Mouse (Mus musculus) kidney, embryonic 15.5 days (tissue): ENCODE measurements around the gene Braf. TPM values are rescaled to one million over a fixed set of nuclear protein-coding genes. Genes with fewer than 3 reads are reported as not detected.
"Not testable (repeated sequence)": the region's sequence is repeated elsewhere in the genome, so short reads cannot be mapped to it uniquely, and the experiment has no call there.

Experiments
- ATAC-seq: fragments of 200-750 bp; cut with Nextera tagmentation; replicated peaks from 2 replicates; pipeline ENCODE4 v1.8.0; 2017; ENCODE audit warnings: moderate TSS enrichment; ENCODE audit not compliant: low FRiP score
- H3K27ac ChIP-seq: fragments of 300-500 bp; sonication (generic); 2 replicates; pipeline ENCODE4 v1.5.1; 2015; ENCODE audit warnings: mild to moderate bottlenecking, inconsistent platforms
- H3K27me3 ChIP-seq: fragments of 300-500 bp; sonication (generic); 2 replicates; pipeline ENCODE4 v1.6.1; 2015; ENCODE audit warnings: inconsistent platforms
- H3K36me3 ChIP-seq: fragments of 300-500 bp; sonication (generic); 2 replicates; pipeline ENCODE4 v1.6.1; 2015; ENCODE audit warnings: inconsistent platforms
- H3K4me1 ChIP-seq: fragments of 300-500 bp; sonication (generic); 2 replicates; pipeline ENCODE4 v1.6.1; 2015; ENCODE audit warnings: inconsistent platforms
- H3K4me2 ChIP-seq: fragments of 300-500 bp; sonication (generic); 2 replicates; pipeline ENCODE4 v1.6.1; 2015; ENCODE audit warnings: moderate library complexity, mild to moderate bottlenecking, inconsistent platforms
- H3K4me3 ChIP-seq: fragments of 300-500 bp; sonication (generic); replicated peaks from 2 replicates; pipeline ENCODE4 v1.5.1; 2015; ENCODE audit warnings: mild to moderate bottlenecking, inconsistent platforms
- H3K9ac ChIP-seq: fragments of 300-500 bp; sonication (generic); 2 replicates; pipeline ENCODE4 v1.6.1; 2015; ENCODE audit warnings: mild to moderate bottlenecking, inconsistent platforms
- H3K9me3 ChIP-seq: fragments of 300-500 bp; sonication (generic); replicated peaks from 2 replicates; pipeline ENCODE4 v1.6.1; 2016; ENCODE audit warnings: inconsistent platforms
- WGBS: fragments of 180-500 bp; shearing (Covaris S2); methylation state at CpG from one replicate; pipeline ENCODE4 v1.1.7; 2015; ENCODE audit warnings: mixed read lengths; 5-methylcytosine and 5-hydroxymethylcytosine counted together
- polyA plus RNA-seq: library from polyadenylated mRNA; unstranded; fragments of >200 nt; fragmentation: Nextera tagmentation; extraction: Ambion mirVana; gene quantifications from 2 replicates; pipeline ENCODE4 v1.2.1, GENCODE M21; 2015

Braf gene
- polyA plus RNA-seq, 1 experiment from 2014 or later, result 17.3 TPM

- Histone ChIP-seq H3K36me3 (no peaks in the 10 kb centered on the region), H3K27ac (no peak overlapping the region), H3K9ac (no peak overlapping the region), H3K27me3 (no peaks in the 10 kb centered on the region), H3K4me1 (peaks cover 4% of the 10 kb centered on the region; the same call in 1 of the 2 replicates), H3K9me3 (no peaks in the 10 kb centered on the region), H3K4me2 (no peak overlapping the region), H3K4me3 (no peak overlapping the region)
- WGBS, result 35% methylated on average over 7 of the region's 7 CpGs
- ATAC-seq, result no peak
Measured at GRCm38 (mm10) chr6:39714341-39714740, 10.9 kb downstream of the Braf start.

GRCm38 (mm10) chr6:39713399-39713798 is 11.9 kb downstream of the Braf start:
- WGBS, result 67% methylated on average over 3 of the region's 3 CpGs
- Histone ChIP-seq H3K9ac (no peak overlapping the region), H3K27me3 (no peaks in the 10 kb centered on the region), H3K36me3 (no peaks in the 10 kb centered on the region), H3K27ac (no peak overlapping the region), H3K9me3 (no peaks in the 10 kb centered on the region), H3K4me3 (no peak overlapping the region), H3K4me2 (no peak overlapping the region), H3K4me1 (peaks cover 4% of the 10 kb centered on the region; the same call in 1 of the 2 replicates)
- no peak for ATAC-seq

GRCm38 (mm10) chr6:39705625-39706024 is 19.6 kb downstream of the Braf start:
- no peak overlapping the region for H3K4me2 ChIP-seq
- no peak overlapping the region for H3K27ac ChIP-seq
- no peak overlapping the region for H3K9ac ChIP-seq
- WGBS, result 95% methylated on average over 4 of the region's 4 CpGs
- H3K4me3 ChIP-seq, result no peak overlapping the region
- ATAC-seq, result no peak
- H3K27me3 ChIP-seq, result no peaks in the 10 kb centered on the region
- no peaks in the 10 kb centered on the region for H3K9me3 ChIP-seq
- H3K36me3 ChIP-seq, result no peaks in the 10 kb centered on the region
- no peaks in the 10 kb centered on the region for H3K4me1 ChIP-seq

GRCm38 (mm10) chr6:39693126-39693525 is 32.1 kb downstream of the Braf start:
- no peaks in the 10 kb centered on the region for H3K9me3 ChIP-seq
- H3K4me2 ChIP-seq, result no peak overlapping the region
- H3K9ac ChIP-seq, result no peak overlapping the region
- no peak for ATAC-seq
- no peaks in the 10 kb centered on the region for H3K27me3 ChIP-seq
- H3K36me3 ChIP-seq, result 0 out of 2 replicates have a peak, but pooled peaks cover 2% of the 10 kb centered on the region
- WGBS, result 79% methylated on average over 1 of the region's 1 CpGs
- H3K4me1 ChIP-seq, result no peaks in the 10 kb centered on the region
- no peak overlapping the region for H3K4me3 ChIP-seq
- no peak overlapping the region for H3K27ac ChIP-seq

- H3K27ac ChIP-seq, H3K9ac ChIP-seq, ATAC-seq, H3K4me1 ChIP-seq, H3K36me3 ChIP-seq, H3K9me3 ChIP-seq, H3K4me2 ChIP-seq, H3K27me3 ChIP-seq, H3K4me3 ChIP-seq: not testable (repeated sequence)
Measured at GRCm38 (mm10) chr6:39686839-39687238, 38.4 kb downstream of the Braf start.

GRCm38 (mm10) chr6:39681795-39682194 is 43.5 kb downstream of the Braf start:
- WGBS, result 37% methylated on average over 5 of the region's 5 CpGs
- Histone ChIP-seq H3K9me3 (no peaks in the 10 kb centered on the region), H3K27me3 (no peaks in the 10 kb centered on the region), H3K4me2 (no peak overlapping the region), H3K36me3 (peaks cover 25% of the 10 kb centered on the region), H3K4me3 (no peak overlapping the region), H3K4me1 (no peaks in the 10 kb centered on the region), H3K9ac (no peak overlapping the region), H3K27ac (no peak overlapping the region)
- no peak for ATAC-seq

GRCm38 (mm10) chr6:39680524-39680923 is 44.7 kb downstream of the Braf start:
- Histone ChIP-seq H3K27me3 (no peaks in the 10 kb centered on the region), H3K27ac (no peak overlapping the region), H3K9ac (no peak overlapping the region), H3K4me3 (no peak overlapping the region), H3K4me2 (no peak overlapping the region), H3K36me3 (peaks cover 31% of the 10 kb centered on the region), H3K9me3 (no peaks in the 10 kb centered on the region), H3K4me1 (no peaks in the 10 kb centered on the region)
- 28% methylated on average over 4 of the region's 4 CpGs for WGBS
- ATAC-seq, result no peak

GRCm38 (mm10) chr6:39678241-39678640 is 47.0 kb downstream of the Braf start:
- Histone ChIP-seq H3K4me2 (no peak overlapping the region), H3K4me3 (no peak overlapping the region), H3K36me3 (peaks cover 28% of the 10 kb centered on the region), H3K9ac (no peak overlapping the region), H3K4me1 (no peaks in the 10 kb centered on the region), H3K27ac (no peak overlapping the region), H3K9me3 (no peaks in the 10 kb centered on the region), H3K27me3 (no peaks in the 10 kb centered on the region)
- no peak for ATAC-seq
- WGBS, result 88% methylated on average over 1 of the region's 1 CpGs

- H3K4me1 ChIP-seq, result no peaks in the 10 kb centered on the region
- peaks cover 28% of the 10 kb centered on the region for H3K36me3 ChIP-seq
- no peak overlapping the region for H3K9ac ChIP-seq
- no peak overlapping the region for H3K4me2 ChIP-seq
- H3K4me3 ChIP-seq, result no peak overlapping the region
- 86% methylated on average over 7 of the region's 7 CpGs for WGBS
- no peaks in the 10 kb centered on the region for H3K9me3 ChIP-seq
- H3K27ac ChIP-seq, result no peak overlapping the region
- no peaks in the 10 kb centered on the region for H3K27me3 ChIP-seq
- no peak for ATAC-seq
Measured at GRCm38 (mm10) chr6:39675081-39675480, 50.2 kb downstream of the Braf start.

- Histone ChIP-seq H3K27ac (no peak overlapping the region), H3K36me3 (peaks cover 48% of the 10 kb centered on the region), H3K27me3 (no peaks in the 10 kb centered on the region), H3K4me1 (peaks cover 4% of the 10 kb centered on the region; the same call in 1 of the 2 replicates), H3K4me3 (no peak overlapping the region), H3K4me2 (no peak overlapping the region), H3K9ac (no peak overlapping the region), H3K9me3 (no peaks in the 10 kb centered on the region)
- 89% methylated on average over 2 of the region's 2 CpGs for WGBS
- no peak for ATAC-seq
Measured at GRCm38 (mm10) chr6:39611296-39611695, 114.0 kb downstream of the Braf start.

GRCm38 (mm10) chr6:39610207-39610606 is 115.1 kb downstream of the Braf start:
- H3K4me1 ChIP-seq, result peaks cover 4% of the 10 kb centered on the region; the same call in 1 of the 2 replicates
- no peak overlapping the region for H3K27ac ChIP-seq
- no peak overlapping the region for H3K4me2 ChIP-seq
- 60% methylated on average over 2 of the region's 2 CpGs for WGBS
- H3K9me3 ChIP-seq, result no peaks in the 10 kb centered on the region
- no peak overlapping the region for H3K9ac ChIP-seq
- no peaks in the 10 kb centered on the region for H3K27me3 ChIP-seq
- H3K36me3 ChIP-seq, result peaks cover 39% of the 10 kb centered on the region
- H3K4me3 ChIP-seq, result no peak overlapping the region
- ATAC-seq, result no peak

GRCm38 (mm10) chr6:39607365-39607764 is 117.9 kb downstream of the Braf start:
- H3K27ac ChIP-seq, result no peak overlapping the region
- H3K27me3 ChIP-seq, result no peaks in the 10 kb centered on the region
- no peak overlapping the region for H3K4me3 ChIP-seq
- H3K4me2 ChIP-seq, result no peak overlapping the region
- no peaks in the 10 kb centered on the region for H3K9me3 ChIP-seq
- 57% methylated on average over 5 of the region's 5 CpGs for WGBS
- ATAC-seq, result no peak
- peaks cover 4% of the 10 kb centered on the region; the same call in 1 of the 2 replicates for H3K4me1 ChIP-seq
- H3K36me3 ChIP-seq, result peaks cover 30% of the 10 kb centered on the region
- no peak overlapping the region for H3K9ac ChIP-seq

GRCm38 (mm10) chr6:39606862-39607261 is 118.4 kb downstream of the Braf start:
- 37% methylated on average over 3 of the region's 3 CpGs for WGBS
- ATAC-seq, result no peak

More at GRCm38 (mm10) chr6:39606862-39607261, 118.4 kb downstream of the Braf start:
- H3K9me3 ChIP-seq, result no peaks in the 10 kb centered on the region
- H3K4me3 ChIP-seq, result no peak overlapping the region
- H3K4me1 ChIP-seq, result peaks cover 4% of the 10 kb centered on the region; the same call in 1 of the 2 replicates
- no peak overlapping the region for H3K27ac ChIP-seq
- no peak overlapping the region for H3K4me2 ChIP-seq
- H3K36me3 ChIP-seq, result peaks cover 30% of the 10 kb centered on the region
- no peak overlapping the region for H3K9ac ChIP-seq
- no peaks in the 10 kb centered on the region for H3K27me3 ChIP-seq
